Mouse (Mus musculus): ENCODE data around the gene Apex2.

- TF ChIP-seq POLR2A (IDR thresholded peaks at IDR 0.05; ENCODE audit: insufficient read depth, low read length) (no peak), CTCF (IDR thresholded peaks at IDR 0.05; ENCODE audit: low read depth, low read length) (no peak)
Observed at GRCm38 (mm10) chrX:150554032-150554431, 35.6 kb downstream of the Apex2 start.
